Mouse (Mus musculus): Measurements from ENCODE around the gene Arid1b.

The Arid1b gene

GRCm38 (mm10) chr17:4996121-4996813, 2.1 kb downstream of the Arid1b start:
- no peak for DNase-seq (ENCODE audit: low read depth)

GRCm38 (mm10) chr17:4996814-4997549, 2.9 kb downstream of the Arid1b start:
- no peak for DNase-seq (ENCODE audit: low read depth)

DNA sequence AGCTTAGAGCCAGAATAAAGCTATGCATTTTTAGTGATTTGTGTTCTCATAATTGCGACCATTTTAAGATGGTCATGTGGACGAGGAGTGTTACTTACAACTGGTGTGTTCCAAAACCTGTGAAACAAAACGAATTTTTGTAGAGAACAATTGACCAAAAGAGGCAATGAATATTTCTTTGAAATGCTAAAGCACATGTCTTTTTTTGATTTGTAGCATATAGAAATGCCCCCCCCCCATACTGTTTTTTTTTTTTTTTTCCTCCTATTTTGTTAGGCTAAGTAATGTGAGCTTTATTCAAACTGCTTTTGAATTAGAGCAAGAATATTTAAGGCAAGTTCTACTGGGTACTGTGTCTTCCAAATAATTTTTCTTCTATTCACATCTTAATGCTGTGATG, 3.8 kb downstream of the Arid1b start:
- DNase-seq (ENCODE audit: low read depth) = no peak

DNA sequence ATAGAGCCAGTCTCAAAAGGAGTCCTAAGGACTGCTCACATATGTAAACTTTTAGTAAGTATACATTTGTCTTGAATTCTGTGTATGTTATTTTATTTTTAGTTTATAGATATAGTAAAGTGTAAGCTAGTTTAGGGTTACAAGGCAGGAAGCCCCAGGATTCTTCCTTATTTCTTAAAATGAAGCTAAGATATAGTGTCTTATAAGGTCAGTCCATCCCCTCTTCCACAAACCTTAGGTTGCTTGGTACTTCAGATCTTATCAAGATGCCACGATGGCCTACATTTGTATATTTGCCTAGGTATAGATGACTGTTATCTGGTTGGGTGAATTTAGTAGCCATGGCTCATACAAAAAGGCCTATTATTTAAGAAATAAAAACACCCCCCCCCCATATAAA, 5.1 kb downstream of the Arid1b start:
- no peak for DNase-seq (ENCODE audit: low read depth)

- DNase-seq (ENCODE audit: low read depth) = no peak
These were observed 5.9 kb downstream of the Arid1b start for GRCm38 (mm10) chr17:5000001-5000400.

- no peak for DNase-seq (ENCODE audit: low read depth)
These were observed 6.7 kb downstream of the Arid1b start for GRCm38 (mm10) chr17:5000871-5001270.

- DNase-seq (ENCODE audit: low read depth) = no peak
These were observed 7.5 kb downstream of the Arid1b start for GRCm38 (mm10) chr17:5001531-5002131.

DNA sequence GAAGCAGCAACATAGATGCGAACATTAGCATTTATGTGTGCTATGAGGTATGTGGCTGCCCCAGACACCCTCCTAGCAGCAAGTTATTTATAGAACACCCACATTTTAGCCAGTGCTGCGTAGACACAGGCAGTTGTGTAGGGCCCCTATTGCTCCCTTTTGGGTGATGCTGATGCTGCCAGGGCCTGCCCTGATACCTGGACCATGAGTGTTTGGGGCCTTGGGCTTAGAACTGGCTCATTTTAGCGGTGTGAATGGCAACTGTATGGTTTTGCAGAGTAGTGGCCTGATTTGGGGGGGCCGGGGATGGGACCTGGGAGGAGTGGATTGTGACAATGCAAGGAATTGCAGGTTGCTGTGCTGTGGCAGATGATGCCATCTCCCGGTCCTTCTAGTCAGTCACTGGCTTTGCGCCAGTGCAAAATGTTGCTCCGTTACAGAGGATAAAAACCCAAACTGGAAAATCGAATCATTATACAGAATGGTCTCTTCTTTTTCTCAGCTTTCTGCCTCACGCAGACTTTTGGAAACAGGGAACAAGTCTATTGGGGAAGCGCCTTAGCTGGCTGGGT, 8.9 kb downstream of the Arid1b start:
- no peak for DNase-seq (ENCODE audit: low read depth)

DNA sequence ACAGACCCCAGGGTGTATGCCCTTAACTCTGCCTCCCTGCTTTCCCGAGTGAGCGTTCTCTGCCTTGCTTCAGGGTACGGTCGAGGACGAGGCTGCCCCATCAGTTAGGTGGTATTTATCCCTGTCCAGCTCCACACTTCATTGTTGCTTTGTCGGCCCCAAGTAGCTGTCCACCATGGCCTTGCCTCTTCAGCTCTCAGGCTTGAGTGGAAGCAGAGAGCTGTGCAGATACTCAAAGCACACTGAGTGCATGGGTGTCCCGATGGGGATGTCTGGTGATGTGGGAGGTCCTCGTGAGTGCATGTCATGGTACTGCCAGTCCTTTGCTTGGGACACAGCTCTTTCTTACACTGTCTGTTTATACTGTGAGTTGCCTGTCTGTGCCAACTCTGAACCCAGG, 10.1 kb downstream of the Arid1b start:
- DNase-seq (ENCODE audit: low read depth) = no peak

DNA sequence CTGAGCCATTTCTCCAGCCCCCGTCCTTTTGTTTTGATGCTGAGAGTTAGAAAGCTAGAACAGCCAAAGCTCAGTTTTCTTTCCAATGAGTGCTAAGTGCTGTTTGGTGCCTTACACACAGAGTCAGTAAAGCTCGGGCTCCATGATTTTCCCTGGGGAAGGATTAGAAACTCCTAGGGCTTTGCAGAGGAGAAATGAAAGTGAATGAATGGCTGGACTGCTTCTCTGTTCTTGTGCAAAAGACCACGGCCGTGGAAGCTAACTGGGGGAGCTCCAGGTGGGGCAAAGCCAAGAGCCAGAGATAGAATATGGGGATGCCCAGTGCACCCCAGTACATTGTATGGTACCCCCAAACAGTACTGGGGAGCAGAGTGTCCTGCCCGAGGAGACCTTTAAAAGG, 10.6 kb downstream of the Arid1b start:
- no peak for DNase-seq (ENCODE audit: low read depth)

DNA sequence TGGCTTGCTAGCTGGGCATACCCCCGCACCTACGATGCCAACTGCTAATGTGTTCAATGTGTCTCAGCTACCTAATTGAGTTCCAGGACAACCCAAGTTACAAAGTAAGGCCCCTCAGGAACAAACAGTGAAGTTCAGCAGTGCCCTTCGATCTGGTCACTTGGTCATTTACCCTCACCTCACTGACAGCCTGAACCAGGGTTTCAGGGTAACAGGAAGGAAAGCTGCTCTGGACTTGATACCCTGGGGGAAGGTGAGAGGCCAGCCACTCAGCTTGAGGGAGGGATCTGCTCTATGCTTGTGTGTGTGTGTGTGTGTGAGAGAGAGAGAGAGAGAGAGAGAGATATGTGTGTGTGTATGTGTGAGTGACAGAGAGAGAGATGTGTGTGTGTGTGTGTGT, 11.2 kb downstream of the Arid1b start:
- DNase-seq (ENCODE audit: low read depth) = no peak

GRCm38 (mm10) chr17:5007156-5007658, 13.1 kb downstream of the Arid1b start:
- DNase-seq (ENCODE audit: low read depth) = no peak

- no peak for DNase-seq (ENCODE audit: low read depth)
These were observed 14.1 kb downstream of the Arid1b start for GRCm38 (mm10) chr17:5008236-5008635.

DNA sequence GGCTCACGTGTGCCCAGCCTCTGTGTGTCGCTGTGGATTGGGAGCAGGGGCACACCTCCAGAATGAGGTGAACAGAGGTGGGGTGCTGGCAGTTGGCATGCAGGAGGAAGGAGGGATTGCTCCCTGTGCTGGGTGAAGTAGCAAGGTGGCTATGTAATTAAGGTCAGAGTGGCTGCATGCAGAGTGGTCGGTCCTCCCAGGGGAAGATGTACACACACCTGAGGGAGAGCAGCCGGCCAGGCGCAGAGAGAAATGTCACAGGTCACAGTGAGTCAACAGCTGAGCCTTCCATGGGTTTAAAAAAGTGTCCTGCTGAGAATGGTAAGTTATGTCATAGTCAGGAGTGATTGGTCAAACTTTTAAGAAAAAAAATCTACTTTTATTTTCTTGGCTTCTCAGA, 14.6 kb downstream of the Arid1b start:
- DNase-seq (ENCODE audit: low read depth) = no peak

DNA sequence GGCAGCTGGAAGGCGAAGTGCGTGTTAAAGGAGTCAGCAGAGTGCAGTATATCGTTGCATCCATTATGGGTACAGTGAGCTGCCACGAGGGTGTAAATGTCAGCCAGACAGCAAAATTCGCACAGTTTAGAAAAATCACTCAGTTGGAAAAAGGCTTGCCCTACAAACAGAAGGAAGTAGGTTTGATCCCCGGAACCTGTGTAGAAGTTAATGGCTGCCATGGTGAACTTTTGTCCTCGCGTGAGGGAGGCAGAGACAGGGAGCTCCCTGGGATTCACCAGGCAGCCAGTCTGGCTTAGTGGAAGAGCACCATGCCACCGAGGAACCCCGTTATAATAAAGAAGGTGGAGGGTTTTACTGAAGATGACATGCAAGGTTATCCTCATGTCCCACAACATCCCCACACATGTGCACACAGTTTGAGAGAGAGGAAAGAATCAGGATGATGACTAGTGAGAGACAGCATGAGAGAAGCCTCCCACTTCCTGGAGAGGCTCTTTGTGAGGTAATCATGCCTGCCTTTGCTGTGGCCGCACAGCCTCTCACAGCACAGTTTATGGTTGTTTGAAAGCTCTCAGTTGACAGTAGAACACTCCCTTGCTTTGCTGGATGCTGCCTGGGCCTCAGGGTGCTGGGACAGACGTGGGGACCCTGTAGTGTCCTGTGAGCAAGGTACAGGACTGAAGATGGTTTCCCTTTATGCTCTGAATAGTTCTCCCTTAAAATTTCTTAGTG, 15.6 kb downstream of the Arid1b start:
- DNase-seq (ENCODE audit: low read depth) = no peak

- DNase-seq (ENCODE audit: low read depth) = no peak
These were observed 16.6 kb downstream of the Arid1b start for GRCm38 (mm10) chr17:5010781-5011180.

- DNase-seq (ENCODE audit: low read depth) = no peak
These were observed 18.0 kb downstream of the Arid1b start for GRCm38 (mm10) chr17:5012091-5012490.

DNA sequence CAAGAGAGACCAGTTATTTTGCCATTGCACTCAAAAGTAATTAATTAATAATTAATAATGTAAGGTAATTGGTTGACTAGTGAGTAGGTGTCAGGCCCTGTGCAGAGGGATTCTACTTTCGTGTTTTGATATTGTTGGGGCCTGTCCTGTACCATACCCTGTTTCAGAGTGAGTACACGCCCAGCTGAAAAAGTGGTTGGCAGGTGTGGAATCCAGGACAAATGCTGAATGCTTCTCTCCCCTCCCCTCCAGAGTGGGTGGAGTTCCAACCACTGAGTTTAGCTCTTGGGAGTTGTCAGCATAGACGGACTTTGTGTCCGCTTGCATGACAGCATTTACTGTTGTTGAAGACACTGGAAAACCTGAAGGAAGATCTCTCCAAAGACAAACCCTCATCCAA, 18.4 kb downstream of the Arid1b start:
- no peak for DNase-seq (ENCODE audit: low read depth)

- DNase-seq (ENCODE audit: low read depth) = no peak
These were observed 20.3 kb downstream of the Arid1b start for GRCm38 (mm10) chr17:5014327-5014957.

DNA sequence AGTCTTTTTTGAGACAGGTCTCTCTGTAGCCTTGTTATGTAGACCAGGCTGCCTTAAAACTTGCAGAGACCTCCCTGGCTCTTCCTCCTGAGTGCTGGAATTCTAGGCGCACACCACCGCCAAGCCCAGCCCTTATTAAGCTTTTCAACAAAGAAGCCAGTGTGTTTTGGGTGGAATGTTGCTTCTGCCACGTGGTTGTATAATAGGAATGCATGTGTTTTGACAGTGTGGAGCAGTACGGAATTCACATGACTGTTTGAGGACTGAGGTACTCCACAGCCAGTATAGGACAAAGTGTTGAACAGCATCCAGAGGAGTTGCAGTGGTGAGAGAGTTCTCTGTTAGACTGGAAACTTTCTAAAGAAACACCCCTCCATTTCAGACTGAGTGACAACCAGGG, 22.3 kb downstream of the Arid1b start:
- DNase-seq (ENCODE audit: low read depth) = no peak

GRCm38 (mm10) chr17:5017065-5017464, 22.9 kb downstream of the Arid1b start:
- DNase-seq (ENCODE audit: low read depth) = no peak
